Comparison of ENCODE assay signal across 8 mouse cellular contexts in the genomic region with DNA sequence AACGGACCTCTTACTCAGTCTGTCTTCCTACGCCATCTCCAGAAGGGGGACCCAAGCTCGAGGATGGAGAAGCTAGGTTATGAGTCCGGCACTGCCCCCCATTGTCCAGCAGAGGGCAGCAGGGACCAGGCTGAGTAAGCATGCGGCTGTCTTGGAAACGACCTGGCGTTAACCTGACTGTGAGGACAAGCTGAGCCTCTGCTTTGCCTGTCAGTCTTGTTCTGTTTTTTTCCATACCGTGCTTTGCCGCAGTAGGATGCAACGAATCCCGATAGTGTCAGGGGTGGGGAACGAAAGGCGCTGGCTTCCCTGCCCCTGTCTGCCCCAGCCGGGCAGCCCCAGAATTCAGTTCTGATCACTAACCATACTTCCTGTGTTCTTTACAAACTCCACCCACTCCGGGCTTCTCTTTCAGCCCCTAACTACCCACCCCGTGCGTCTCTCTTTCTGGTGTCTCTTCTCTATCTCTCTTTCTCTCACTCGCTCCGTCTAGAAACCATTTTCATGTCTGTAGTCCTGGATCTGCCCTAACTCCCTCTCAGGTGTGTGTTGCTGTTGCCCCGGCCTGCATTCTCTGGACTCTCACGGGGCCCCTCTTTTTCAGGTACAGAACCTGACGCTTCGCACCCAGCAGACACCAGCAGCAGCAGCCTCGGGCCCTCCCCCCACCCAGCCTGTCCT. TPM values are rescaled to one million over a fixed set of nuclear protein-coding genes. Genes with fewer than 3 reads are reported as not detected.
DNase-seq lines count a peak whose midpoint lies in the region; ATAC-seq and TF ChIP-seq lines count a peak whose summit lies in the region.

No protein-coding gene starts in this region.

- in situ Hi-C loops in CH12.LX (cut with MboI; ENCODE audit: low pct_ligation_motif_present, low pct_unique_long_range_greater_than_20kb, low sequenced_read_pairs) = loop anchor here (10.0 kb wide), 3 partner anchors 143 to 373 kb away; no protein-coding TSS in a partner anchor

- H3K4me3 ChIP-seq in CH12.LX (replicated peaks in 1 of 3; ENCODE audit: low read depth in 2 of 3, low read length in 2 of 3, poor library complexity in 1 of 3) = peak overlapping the region; percentile 73 to 83 (median 75)
- peak overlapping the region; percentile 19 for H3K4me3 ChIP-seq in forebrain, embryonic 11.5 days (ENCODE audit: low read depth, low read length)
- peak overlapping the region; percentile 29 for H3K4me3 ChIP-seq in heart, postnatal 0 days (ENCODE audit: low read depth, low read length)
- H3K4me3 ChIP-seq in liver, embryonic 16.5 days (ENCODE audit: low read depth, low read length) = peak overlapping the region; percentile 46
- H3K4me3 ChIP-seq in neural tube, embryonic 14.5 days (ENCODE audit: low read depth, low read length) = no peak overlapping the region

- no peaks in the 10 kb centered on the region for H3K27me3 ChIP-seq in CH12.LX (replicated peaks)
- no peaks in the 10 kb centered on the region for H3K27me3 ChIP-seq in forebrain, embryonic 11.5 days (ENCODE audit: control insufficient read depth, insufficient read depth, low read length)
- peaks cover 34% of the 10 kb centered on the region for H3K27me3 ChIP-seq in heart, postnatal 0 days (ENCODE audit: control insufficient read depth, insufficient read depth, low read length)
- peaks cover 5% of the 10 kb centered on the region; the same call in 1 of the 2 replicates for H3K27me3 ChIP-seq in liver, embryonic 16.5 days (ENCODE audit: control insufficient read depth, insufficient read depth, low read depth, low read length)
- no peaks in the 10 kb centered on the region for H3K27me3 ChIP-seq in neural tube, embryonic 14.5 days (ENCODE audit: control insufficient read depth, insufficient read depth, low read length)

- peak; percentile 100 for TF ChIP-seq RAD21 in CH12.LX (IDR thresholded peaks at IDR 0.05; ENCODE audit: low read depth, low read length)

- WGBS in forebrain, embryonic 11.5 days = 2% methylated on average over 24 of the region's 24 CpGs
- WGBS in heart, postnatal 0 days = 9% methylated on average over 24 of the region's 24 CpGs
- 8% methylated on average over 24 of the region's 24 CpGs for WGBS in liver, embryonic 16.5 days (ENCODE audit: insufficient replicate concordance)
- 11% methylated on average over 24 of the region's 24 CpGs for WGBS in neural tube, embryonic 14.5 days

- H3K79me2 ChIP-seq in CH12.LX (replicated peaks; ENCODE audit: control insufficient read depth, extremely low read depth, insufficient read depth, poor library complexity, severe bottlenecking) = no peaks in the 10 kb centered on the region

- peak; percentile 63 for TF ChIP-seq POLR2A in CH12.LX (IDR thresholded peaks at IDR 0.05; ENCODE audit: low read depth, low read length)

- peak overlapping the region; percentile 35 for H3K4me2 ChIP-seq in CH12.LX (ENCODE audit: insufficient read depth, low read depth, poor library complexity, severe bottlenecking)
- H3K4me2 ChIP-seq in forebrain, embryonic 11.5 days (ENCODE audit: low read depth, low read length, severe bottlenecking) = peak overlapping the region; percentile 37
- peak overlapping the region; percentile 55 for H3K4me2 ChIP-seq in heart, postnatal 0 days (ENCODE audit: low read depth, low read length)
- peak overlapping the region; percentile 66 for H3K4me2 ChIP-seq in liver, embryonic 16.5 days (ENCODE audit: low read depth, low read length)
- peak overlapping the region; percentile 14; the same call in 1 of the 2 replicates for H3K4me2 ChIP-seq in neural tube, embryonic 14.5 days (ENCODE audit: low read depth, low read length)

- H3K9ac ChIP-seq in CH12.LX (ENCODE audit: insufficient read depth, low read depth) = peak overlapping the region; percentile 58
- peak overlapping the region; percentile 47 for H3K9ac ChIP-seq in forebrain, embryonic 11.5 days (ENCODE audit: low read length)
- H3K9ac ChIP-seq in heart, postnatal 0 days (replicated peaks; ENCODE audit: low read depth, low read length) = no peak overlapping the region
- peak overlapping the region; percentile 30 for H3K9ac ChIP-seq in liver, embryonic 16.5 days (ENCODE audit: low read depth, low read length)
- 0 out of 2 replicates have a peak overlapping the region, but pooled peaks have one; percentile 8 for H3K9ac ChIP-seq in neural tube, embryonic 14.5 days (replicated peaks; ENCODE audit: low read depth, low read length)

- peaks cover 13 to 49% of the 10 kb centered on the region in 2 experiments for H3K4me1 ChIP-seq in CH12.LX (ENCODE audit: control insufficient read depth in 1 of 2, insufficient read depth in 2 of 2)
- peaks cover 40% of the 10 kb centered on the region for H3K4me1 ChIP-seq in forebrain, embryonic 11.5 days (replicated peaks; ENCODE audit: control insufficient read depth, insufficient read depth, low read length)
- peaks cover 10% of the 10 kb centered on the region; the same call in 1 of the 2 replicates for H3K4me1 ChIP-seq in heart, postnatal 0 days (ENCODE audit: control insufficient read depth, insufficient read depth)
- peaks cover 27% of the 10 kb centered on the region for H3K4me1 ChIP-seq in liver, embryonic 16.5 days (ENCODE audit: control insufficient read depth, low read depth, low read length)
- H3K4me1 ChIP-seq in neural tube, embryonic 14.5 days (ENCODE audit: control insufficient read depth, insufficient read depth, low read length) = peaks cover 32% of the 10 kb centered on the region

- H3K27ac ChIP-seq in CH12.LX (ENCODE audit: insufficient read depth, low read depth) = peak overlapping the region; percentile 27; the same call in 1 of the 2 replicates
- 0 out of 2 replicates have a peak overlapping the region, but pooled peaks have one; percentile 25 for H3K27ac ChIP-seq in forebrain, embryonic 11.5 days (ENCODE audit: low read depth, low read length)
- no peak overlapping the region for H3K27ac ChIP-seq in heart, postnatal 0 days (ENCODE audit: low read depth)
- H3K27ac ChIP-seq in liver, embryonic 16.5 days (ENCODE audit: low read length) = no peak overlapping the region
- peak overlapping the region; percentile 28; the same call in 1 of the 2 replicates for H3K27ac ChIP-seq in neural tube, embryonic 14.5 days (ENCODE audit: low read depth, low read length)

- TF ChIP-seq EP300 in CH12.LX (IDR thresholded peaks at IDR 0.05; ENCODE audit: low read length) = 0 out of 2 replicates have a peak, but pooled peaks have one; percentile 30
- no peak for TF ChIP-seq EP300 in heart, postnatal 0 days (IDR thresholded peaks at IDR 0.05; ENCODE audit: low read depth)

- peaks cover 0 to 30% of the 10 kb centered on the region in 2 experiments for H3K36me3 ChIP-seq in CH12.LX (replicated peaks in 1 of 2; ENCODE audit: control insufficient read depth in 1 of 2, insufficient read depth in 1 of 2, low read length in 1 of 2)
- H3K36me3 ChIP-seq in forebrain, embryonic 11.5 days (ENCODE audit: control insufficient read depth, insufficient read depth, low read length) = no peaks in the 10 kb centered on the region
- H3K36me3 ChIP-seq in heart, postnatal 0 days (replicated peaks; ENCODE audit: control insufficient read depth, insufficient read depth, low read length) = no peaks in the 10 kb centered on the region
- no peaks in the 10 kb centered on the region for H3K36me3 ChIP-seq in liver, embryonic 16.5 days (ENCODE audit: control insufficient read depth, insufficient read depth)
- peaks cover 15% of the 10 kb centered on the region for H3K36me3 ChIP-seq in neural tube, embryonic 14.5 days (ENCODE audit: control insufficient read depth, insufficient read depth, low read length)

- TF ChIP-seq CTCF in CH12.LX (conservative IDR thresholded peaks at IDR 0.05 in 1 of 2, IDR thresholded peaks at IDR 0.05 in 1 of 2; ENCODE audit: low read depth in 2 of 2, low read length in 2 of 2) = peak; percentile 94 to 100
- peak; percentile 100 for TF ChIP-seq CTCF in heart, postnatal 0 days (IDR thresholded peaks at IDR 0.05; ENCODE audit: low read depth)

- peak; percentile 43 for ATAC-seq in forebrain, embryonic 11.5 days (replicated peaks; ENCODE audit: low FRiP score)
- peak; percentile 80 for ATAC-seq in heart, postnatal 0 days (ENCODE audit: insufficient read depth, low read depth)
- ATAC-seq in liver, embryonic 16.5 days (ENCODE audit: low read depth) = peak; percentile 66
- peak; percentile 71; the same call in 1 of the 2 replicates for ATAC-seq in neural tube, embryonic 14.5 days (ENCODE audit: low read depth)

- peak; percentile 95 for DNase-seq in CH12.LX (ENCODE audit: extremely low read depth)
- peak; percentile 94 for DNase-seq in c-Kit-positive CD71-positive TER-119-negative erythroid progenitor cells, embryonic 14.5 days (ENCODE audit: low read depth)
- DNase-seq in forebrain, embryonic 11.5 days (ENCODE audit: low spot score) = peak; percentile 96
- peak; percentile 91 for DNase-seq in heart, postnatal 0 days (ENCODE audit: low spot score)
- DNase-seq in kidney, postnatal 4 days = peak; percentile 94 to 95
- peak; percentile 93 for DNase-seq in testis, postnatal 10 days (ENCODE audit: low spot score)

- no peaks in the 10 kb centered on the region for H3K9me3 ChIP-seq in CH12.LX (replicated peaks; ENCODE audit: low read length)
- no peaks in the 10 kb centered on the region for H3K9me3 ChIP-seq in forebrain, embryonic 11.5 days (ENCODE audit: control insufficient read depth, low read length)
- H3K9me3 ChIP-seq in heart, postnatal 0 days (replicated peaks; ENCODE audit: control insufficient read depth, low read length) = no peaks in the 10 kb centered on the region
- H3K9me3 ChIP-seq in liver, embryonic 16.5 days (replicated peaks; ENCODE audit: control insufficient read depth, low read length) = no peaks in the 10 kb centered on the region
- no peaks in the 10 kb centered on the region for H3K9me3 ChIP-seq in neural tube, embryonic 14.5 days (ENCODE audit: control insufficient read depth, low read length)

- dilution Hi-C loops in CH12.LX (cut with MboI; ENCODE audit: extremely low pct_ligation_motif_present, extremely low pct_unique_long_range_greater_than_20kb, low sequenced_read_pairs) = no loop called here

RNA-seq across cellular contexts. Expression of gene A3galt2, which starts 43.6 kb away (rescaled TPM):
- total RNA-seq in CH12.LX (2012; rRNA removed) (0.04 TPM in 2 replicates), CH12.LX (2014; rRNA removed) (not detected in 2 replicates)
- 0.07 and 0.11 TPM in 2 replicates for polyA plus RNA-seq in CH12.LX (2012; ENCODE audit: insufficient read length, low read depth)
- 0.56 TPM in 2 replicates for polyA plus RNA-seq in forebrain, embryonic 11.5 days (2014; fragmentation: Nextera tagmentation; extraction: Ambion mirVana)
- not detected in 2 replicates for total RNA-seq in heart, postnatal 0 days (2014; rRNA removed; ENCODE audit: low replicate concordance)
- 0.03 TPM in 1 of 2 replicates, not detected in the other for polyA plus RNA-seq in heart, postnatal 0 days (2015; fragmentation: Nextera tagmentation; extraction: Ambion mirVana)
- polyA plus RNA-seq in liver, embryonic 16.5 days (2015; fragmentation: Nextera tagmentation; extraction: Ambion mirVana) = 0.02 TPM in 1 of 2 replicates, not detected in the other
- 0.45 and 0.51 TPM in 2 replicates for polyA plus RNA-seq in neural tube, embryonic 14.5 days (2014; fragmentation: Nextera tagmentation; extraction: Ambion mirVana)

RNA-seq across cellular contexts. Expression of gene Phc2, which starts 57.1 kb away (rescaled TPM):
- total RNA-seq in CH12.LX (2012; rRNA removed) = 29.6 and 32.7 TPM in 2 replicates
- total RNA-seq in CH12.LX (2014; rRNA removed) = 23.5 and 24.1 TPM in 2 replicates
- polyA plus RNA-seq in CH12.LX (2012; ENCODE audit: insufficient read length, low read depth) = 53.2 and 56.1 TPM in 2 replicates
- polyA plus RNA-seq in forebrain, embryonic 11.5 days (2014; fragmentation: Nextera tagmentation; extraction: Ambion mirVana) = 133 and 144 TPM in 2 replicates
- total RNA-seq in heart, postnatal 0 days (2014; rRNA removed; ENCODE audit: low replicate concordance) = 47.7 and 51.6 TPM in 2 replicates
- polyA plus RNA-seq in heart, postnatal 0 days (2015; fragmentation: Nextera tagmentation; extraction: Ambion mirVana) = 17.5 and 22.0 TPM in 2 replicates
- 3.5 and 4.2 TPM in 2 replicates for polyA plus RNA-seq in liver, embryonic 16.5 days (2015; fragmentation: Nextera tagmentation; extraction: Ambion mirVana)
- 31.9 and 48.8 TPM in 2 replicates for polyA plus RNA-seq in neural tube, embryonic 14.5 days (2014; fragmentation: Nextera tagmentation; extraction: Ambion mirVana)

Comparison
In these comparisons a context has a peak if more than half of its experiments do, and no peak if none do; other contexts are left out.
1. H3K27ac ChIP-seq: peak in CH12.LX (single experiment), forebrain, embryonic 11.5 days (single experiment) and neural tube, embryonic 14.5 days (single experiment); none in heart, postnatal 0 days (single experiment) and liver, embryonic 16.5 days (single experiment).
2. H3K4me2 ChIP-seq: peak in every context shown above with its lines; median percentile 66 in liver, embryonic 16.5 days; 55 in heart, postnatal 0 days; 37 in forebrain, embryonic 11.5 days; 35 in CH12.LX; 14 in neural tube, embryonic 14.5 days.
3. Peak in every context shown above with its lines, with median percentiles within 50 percentile points of each other: DNase-seq and ATAC-seq.